Mouse (Mus musculus) liver, postnatal 0 days (tissue): Measurements from ENCODE around the gene Slc5a2.

Source experiments
- CTCF ChIP-seq: sonication (generic); IDR thresholded peaks from 2 replicates; pipeline ENCODE4 v1.5.1; 2016; ENCODE audit warnings: antibody characterized with exemption, low read depth
- EP300 ChIP-seq: IDR thresholded peaks from 2 replicates; pipeline ENCODE4 v1.6.1; 2016; ENCODE audit warnings: antibody characterized with exemption, low read depth, mild to moderate bottlenecking

- TF ChIP-seq CTCF, result no peak
- TF ChIP-seq EP300, result no peak
These were observed 17.2 kb downstream of the Slc5a2 start for GRCm38 (mm10) chr7:128282532-128283244.
